Mouse (Mus musculus) heart, postnatal 0 days (tissue): ENCODE data around the gene Atf3. TPM values are rescaled to one million over a fixed set of nuclear protein-coding genes. Genes with fewer than 3 reads are reported as not detected.

Source experiments
- ATAC-seq: fragments of 200-750 bp; cut with Nextera tagmentation; 2 replicates; pipeline ENCODE4 v1.8.0; 2017; ENCODE audit warnings: low read depth, moderate number of reproducible peaks, moderate library complexity; ENCODE audit not compliant: insufficient read depth
- DNase-seq: peaks from one replicate; pipeline ENCODE4 v3.0.0-alpha.2; 2016; ENCODE audit warnings: low spot score
- H3K27ac ChIP-seq: fragments of 300-500 bp; sonication (generic); 2 replicates; pipeline ENCODE4 v1.5.1; 2014; ENCODE audit warnings: low read depth, mild to moderate bottlenecking
- H3K27me3 ChIP-seq: fragments of 300-500 bp; sonication (generic); 2 replicates; pipeline ENCODE4 v1.6.1; 2014; ENCODE audit warnings: low read length, mixed read lengths; ENCODE audit not compliant: control insufficient read depth, insufficient read depth
- H3K36me3 ChIP-seq: fragments of 300-500 bp; sonication (generic); replicated peaks from 2 replicates; pipeline ENCODE4 v1.6.1; 2014; ENCODE audit warnings: low read length, mixed read lengths; ENCODE audit not compliant: control insufficient read depth, insufficient read depth
- H3K4me1 ChIP-seq: fragments of 300-500 bp; sonication (generic); 2 replicates; pipeline ENCODE4 v1.6.1; 2014; ENCODE audit warnings: antibody characterized with exemption; ENCODE audit not compliant: control insufficient read depth, insufficient read depth
- H3K4me2 ChIP-seq: fragments of 300-500 bp; sonication (generic); 2 replicates; pipeline ENCODE4 v1.6.1; 2014; ENCODE audit warnings: low read depth, mild to moderate bottlenecking, low read length, moderate library complexity
- H3K4me3 ChIP-seq: fragments of 300-500 bp; sonication (generic); 2 replicates; pipeline ENCODE4 v1.5.1; 2014; ENCODE audit warnings: low read depth, low read length
- H3K9ac ChIP-seq: fragments of 300-500 bp; sonication (generic); replicated peaks from 2 replicates; pipeline ENCODE4 v1.6.1; 2014; ENCODE audit warnings: low read depth, low read length, mixed read lengths
- H3K9me3 ChIP-seq: fragments of 300-500 bp; sonication (generic); replicated peaks from 2 replicates; pipeline ENCODE4 v1.6.1; 2016; ENCODE audit warnings: low read length; ENCODE audit not compliant: control insufficient read depth
- CTCF ChIP-seq: IDR thresholded peaks from 2 replicates; pipeline ENCODE4 v1.5.1; 2016; ENCODE audit warnings: antibody characterized with exemption, control low read depth, low read depth
- EP300 ChIP-seq: IDR thresholded peaks from 2 replicates; pipeline ENCODE4 v1.6.1; 2016; ENCODE audit warnings: antibody characterized with exemption, low read depth
- WGBS: fragments of 180-500 bp; shearing (Covaris S2); extraction: QIAGEN DNeasy Blood & Tissue Kit; methylation state at CpG from one replicate; pipeline ENCODE4 v1.1.7; 2014; 5-methylcytosine and 5-hydroxymethylcytosine counted together
- polyA plus RNA-seq: library from polyadenylated mRNA; unstranded; fragments of >200 nt; fragmentation: Nextera tagmentation; extraction: Ambion mirVana; gene quantifications from 2 replicates; pipeline ENCODE4 v1.2.1, GENCODE M21; 2015
- total RNA-seq: library from RNA; depleted of rRNA; stranded (reverse); fragments of >200 nt; gene quantifications from 2 replicates; pipeline ENCODE4 v1.2.3, GENCODE M21; 2014; ENCODE audit warnings: low replicate concordance

Atf3 gene
- total and polyA plus RNA-seq, 2 experiments from 2014 or later, result 13.9 to 54.0 TPM

DNA sequence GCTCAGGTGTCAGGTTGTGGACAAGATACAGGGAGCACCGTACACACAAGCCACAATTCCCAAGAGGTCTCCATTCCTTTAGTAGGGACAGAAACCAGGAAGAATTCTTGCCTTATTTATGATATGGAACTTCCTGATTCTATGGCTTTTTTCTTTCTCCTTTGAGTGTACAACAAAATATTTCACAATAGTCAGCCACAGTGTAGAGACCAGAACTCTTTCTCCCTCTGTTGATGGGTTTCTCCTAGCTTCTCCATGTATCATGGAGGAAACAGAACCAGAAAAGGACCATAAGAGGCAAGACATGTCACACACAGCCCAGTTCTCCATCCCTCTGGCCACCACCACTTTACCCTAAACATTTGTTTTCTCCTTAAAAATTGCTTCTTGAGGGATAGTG lies 23.7 kb upstream of the Atf3 start:
- Histone ChIP-seq H3K4me3 (no peak overlapping the region), H3K27me3 (no peaks in the 10 kb centered on the region), H3K9me3 (no peaks in the 10 kb centered on the region), H3K27ac (no peak overlapping the region), H3K36me3 (no peaks in the 10 kb centered on the region), H3K4me1 (no peaks in the 10 kb centered on the region), H3K9ac (no peak overlapping the region), H3K4me2 (no peak overlapping the region)
- ATAC-seq, result no peak
- WGBS, result 83% methylated on average over 1 of the region's 1 CpGs
- no peak for DNase-seq
- TF ChIP-seq CTCF, result no peak
- TF ChIP-seq EP300, result no peak

DNA sequence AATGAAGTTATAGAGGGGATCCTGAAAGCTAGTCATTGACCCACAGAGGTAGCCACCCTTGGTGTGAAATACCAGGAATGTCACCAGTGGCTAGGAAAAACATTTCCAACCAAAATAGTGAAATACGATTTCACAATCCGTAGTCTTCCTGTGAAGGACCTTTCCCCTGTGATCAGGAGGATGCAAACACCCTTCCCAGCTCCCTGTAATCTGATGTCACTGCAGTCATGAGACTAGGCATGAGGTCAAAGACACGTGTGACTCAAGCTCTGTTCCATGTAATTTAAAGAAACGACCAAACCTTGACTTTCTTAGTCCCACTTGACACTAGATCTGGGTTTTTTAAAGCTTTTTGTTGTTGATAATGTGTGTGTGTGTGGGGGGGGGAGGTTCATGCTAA lies 21.8 kb upstream of the Atf3 start:
- Histone ChIP-seq H3K36me3 (no peaks in the 10 kb centered on the region), H3K27me3 (no peaks in the 10 kb centered on the region), H3K9ac (no peak overlapping the region), H3K27ac (no peak overlapping the region), H3K9me3 (no peaks in the 10 kb centered on the region), H3K4me1 (0 out of 2 replicates have a peak, but pooled peaks cover 5% of the 10 kb centered on the region), H3K4me3 (no peak overlapping the region), H3K4me2 (no peak overlapping the region)
- DNase-seq (no peak), ATAC-seq (no peak)
- WGBS, result 79% methylated on average over 4 of the region's 4 CpGs
- TF ChIP-seq EP300 (no peak), CTCF (no peak)

DNA sequence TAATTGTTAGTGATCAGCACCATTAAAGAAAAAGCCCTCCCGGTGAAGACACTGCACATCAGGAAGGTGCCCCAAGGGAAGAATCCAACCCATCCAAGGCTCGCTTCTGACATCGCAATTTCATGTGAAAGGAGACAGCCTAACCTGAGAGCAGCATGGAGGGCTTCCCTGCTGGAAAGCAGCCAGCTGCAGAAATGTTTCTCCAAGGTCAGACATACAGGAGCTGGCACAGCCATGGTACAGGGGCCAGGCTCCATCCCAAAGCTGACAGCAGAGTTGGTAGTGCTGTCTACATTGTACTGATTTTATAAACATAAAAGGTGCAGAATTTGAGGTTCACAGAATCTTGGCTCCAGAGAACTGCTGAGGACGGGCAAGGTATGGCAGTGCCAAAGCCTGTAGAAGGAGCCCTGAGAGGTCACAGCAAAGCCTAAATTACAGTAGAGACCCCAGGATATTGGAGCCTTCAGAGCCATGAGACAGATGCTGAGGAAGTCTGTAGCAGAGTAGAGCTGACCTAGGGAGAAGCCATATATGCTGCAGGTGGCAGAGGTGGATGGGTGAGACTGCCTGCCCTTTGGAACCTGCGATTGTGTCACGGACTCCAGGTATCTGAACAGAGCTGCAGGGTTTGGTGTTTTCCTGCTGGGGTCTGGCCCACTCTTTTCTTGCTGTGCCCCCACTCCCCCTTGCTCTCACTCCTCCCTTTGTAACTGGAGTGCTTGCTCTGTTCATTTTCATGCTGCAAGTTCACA lies 18.1 kb upstream of the Atf3 start:
- ATAC-seq (no peak; the same call in 1 of the 2 replicates), DNase-seq (no peak)
- Histone ChIP-seq H3K27ac (no peak overlapping the region), H3K4me2 (no peak overlapping the region), H3K4me3 (no peak overlapping the region), H3K9me3 (peaks cover 3% of the 10 kb centered on the region; the same call in 1 of the 2 replicates), H3K4me1 (0 out of 2 replicates have a peak, but pooled peaks cover 5% of the 10 kb centered on the region), H3K27me3 (no peaks in the 10 kb centered on the region), H3K9ac (no peak overlapping the region), H3K36me3 (no peaks in the 10 kb centered on the region)
- 62% methylated on average over 6 of the region's 6 CpGs for WGBS
- no peak for TF ChIP-seq EP300
- no peak for TF ChIP-seq CTCF

DNA sequence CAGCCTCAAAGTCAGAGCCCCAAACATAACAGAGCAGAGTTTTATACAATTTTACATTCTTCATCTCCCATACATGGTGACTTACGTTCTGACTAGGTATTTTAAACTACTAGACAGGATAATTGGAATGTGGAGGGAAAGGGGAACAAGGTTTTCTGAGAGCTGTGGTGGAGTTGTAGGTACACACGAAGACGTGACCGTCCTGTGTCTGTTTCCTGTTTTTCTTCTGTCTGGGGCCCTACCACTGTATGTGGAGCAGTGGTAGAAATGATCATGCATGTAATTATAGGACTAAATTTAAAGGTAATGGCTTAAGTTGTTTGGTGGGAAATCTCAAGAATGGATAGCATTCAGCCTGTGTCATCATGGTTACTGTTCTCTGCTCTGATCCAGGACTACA lies 17.0 kb upstream of the Atf3 start:
- Histone ChIP-seq H3K4me3 (no peak overlapping the region), H3K27ac (no peak overlapping the region), H3K9ac (no peak overlapping the region), H3K4me1 (peaks cover 16% of the 10 kb centered on the region; the same call in 1 of the 2 replicates), H3K36me3 (no peaks in the 10 kb centered on the region), H3K27me3 (no peaks in the 10 kb centered on the region), H3K4me2 (no peak overlapping the region), H3K9me3 (peaks cover 3% of the 10 kb centered on the region; the same call in 1 of the 2 replicates)
- 72% methylated on average over 4 of the region's 4 CpGs for WGBS
- ATAC-seq, result no peak
- TF ChIP-seq EP300 (no peak), CTCF (no peak)
- DNase-seq, result no peak

DNA sequence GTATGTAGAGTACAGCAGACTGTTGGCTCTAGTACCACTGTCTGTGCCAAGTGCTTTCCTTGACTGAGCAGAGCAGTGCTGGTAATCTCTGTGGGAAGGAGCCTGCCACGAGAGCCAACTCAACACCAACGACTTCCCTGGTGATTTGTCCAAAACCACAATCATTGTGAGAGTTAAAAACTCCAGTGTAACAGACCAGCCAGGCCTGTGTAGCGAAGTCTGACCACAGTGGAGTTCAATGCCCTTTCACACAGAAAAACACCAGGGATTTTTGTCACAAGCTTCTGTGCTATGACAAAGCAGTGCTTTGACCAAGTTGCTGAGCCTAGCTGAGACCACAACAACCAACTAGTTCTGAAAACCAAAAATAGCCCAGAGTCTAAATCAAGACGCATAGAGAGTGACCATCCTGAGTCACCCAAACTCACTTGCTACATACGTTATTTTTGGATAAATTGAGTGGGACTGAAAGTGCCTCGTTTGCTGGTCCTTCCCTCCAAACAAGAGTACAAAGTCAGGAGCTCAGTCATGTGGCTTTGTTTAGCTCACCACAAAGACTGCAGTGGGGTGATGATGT lies 12.6 kb upstream of the Atf3 start:
- Histone ChIP-seq H3K9ac (no peak overlapping the region), H3K4me3 (no peak overlapping the region), H3K27me3 (no peaks in the 10 kb centered on the region), H3K27ac (peak overlapping the region; percentile 48; the same call in 1 of the 2 replicates), H3K36me3 (no peaks in the 10 kb centered on the region), H3K4me2 (no peak overlapping the region), H3K9me3 (peaks cover 3% of the 10 kb centered on the region; the same call in 1 of the 2 replicates), H3K4me1 (peaks cover 11% of the 10 kb centered on the region; the same call in 1 of the 2 replicates)
- TF ChIP-seq EP300 (no peak), CTCF (no peak)
- WGBS, result 47% methylated on average over 6 of the region's 6 CpGs
- no peak; the same call in 1 of the 2 replicates for ATAC-seq
- DNase-seq, result peak; percentile 37
